Mouse (Mus musculus) kidney, embryonic 14.5 days (tissue): ENCODE data around the gene Wdr18. TPM values are rescaled to one million over a fixed set of nuclear protein-coding genes. Genes with fewer than 3 reads are reported as not detected.

ENCODE experiments used
- ATAC-seq: fragments of 200-750 bp; cut with Nextera tagmentation; 2 replicates; pipeline ENCODE4 v1.8.0; 2017; ENCODE audit warnings: moderate number of reproducible peaks, mild to moderate bottlenecking, moderate TSS enrichment, moderate library complexity; ENCODE audit not compliant: low FRiP score, low TSS enrichment
- H3K27ac ChIP-seq: fragments of 300-500 bp; sonication (generic); 2 replicates; pipeline ENCODE4 v1.5.1; 2014; ENCODE audit warnings: low read depth, mild to moderate bottlenecking, low read length, moderate library complexity, mixed read lengths
- H3K27me3 ChIP-seq: fragments of 300-500 bp; sonication (generic); 2 replicates; pipeline ENCODE4 v1.6.1; 2014; ENCODE audit warnings: mild to moderate bottlenecking, low read length; ENCODE audit not compliant: control insufficient read depth, insufficient read depth
- H3K36me3 ChIP-seq: fragments of 300-500 bp; sonication (generic); 2 replicates; pipeline ENCODE4 v1.6.1; 2014; ENCODE audit warnings: low read length, mixed read lengths; ENCODE audit not compliant: control insufficient read depth, insufficient read depth
- H3K4me1 ChIP-seq: fragments of 300-500 bp; sonication (generic); 2 replicates; pipeline ENCODE4 v1.6.1; 2014; ENCODE audit warnings: low read length, mixed read lengths; ENCODE audit not compliant: control insufficient read depth, insufficient read depth
- H3K4me2 ChIP-seq: fragments of 300-500 bp; sonication (generic); replicated peaks from 2 replicates; pipeline ENCODE4 v1.6.1; 2014; ENCODE audit warnings: low read depth, mild to moderate bottlenecking, low read length
- H3K4me3 ChIP-seq: fragments of 300-500 bp; sonication (generic); 2 replicates; pipeline ENCODE4 v1.5.1; 2014; ENCODE audit warnings: mild to moderate bottlenecking, low read length
- H3K9ac ChIP-seq: fragments of 300-500 bp; sonication (generic); 2 replicates; pipeline ENCODE4 v1.6.1; 2014; ENCODE audit warnings: low read depth, mild to moderate bottlenecking, low read length, moderate library complexity
- H3K9me3 ChIP-seq: fragments of 300-500 bp; sonication (generic); 2 replicates; pipeline ENCODE4 v1.6.1; 2016; ENCODE audit warnings: low read length; ENCODE audit not compliant: control insufficient read depth
- WGBS: fragments of 180-500 bp; shearing (Covaris S2); extraction: QIAGEN DNeasy Blood & Tissue Kit; methylation state at CpG from one replicate; pipeline ENCODE4 v1.1.7; 2014; 5-methylcytosine and 5-hydroxymethylcytosine counted together
- polyA plus RNA-seq: library from polyadenylated mRNA; unstranded; fragments of >200 nt; fragmentation: Nextera tagmentation; extraction: Ambion mirVana; gene quantifications from 2 replicates; pipeline ENCODE4 v1.2.1, GENCODE M21; 2014

The Wdr18 gene
- polyA plus RNA-seq, 1 experiment from 2014 or later: 132 TPM

DNA sequence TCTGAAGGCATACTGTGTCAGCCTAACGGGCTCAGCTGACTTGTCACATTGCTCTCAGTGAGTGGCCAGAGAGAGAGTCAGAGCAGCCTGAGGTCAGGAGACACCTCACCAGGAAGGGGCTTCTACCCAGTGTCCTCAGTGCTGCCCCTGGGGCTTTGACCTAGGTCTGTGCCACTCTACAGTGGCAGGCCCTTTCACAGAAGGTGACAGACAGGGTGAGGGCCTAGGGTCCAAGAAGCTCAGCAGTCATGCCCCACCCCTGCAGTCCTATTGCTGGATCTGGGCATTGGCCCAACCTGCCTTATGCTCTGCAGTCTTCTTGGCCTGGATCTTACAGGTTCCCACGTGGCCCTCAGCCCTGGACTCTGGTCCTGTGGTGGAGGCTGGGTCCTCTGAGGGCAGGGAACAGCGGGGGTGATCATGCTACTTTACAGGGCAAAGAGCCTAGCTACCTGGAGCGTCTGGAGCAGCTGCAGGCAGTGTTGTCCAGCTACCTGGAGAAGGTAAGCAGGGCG, 7.0 kb downstream of the Wdr18 start:
- Histone ChIP-seq H3K27ac (no peak overlapping the region), H3K9me3 (no peaks in the 10 kb centered on the region), H3K27me3 (peaks cover 14% of the 10 kb centered on the region; the same call in 1 of the 2 replicates), H3K4me2 (no peak overlapping the region), H3K9ac (no peak overlapping the region), H3K4me1 (0 out of 2 replicates have a peak, but pooled peaks cover 4% of the 10 kb centered on the region), H3K4me3 (no peak overlapping the region), H3K36me3 (peaks cover 62% of the 10 kb centered on the region)
- ATAC-seq: no peak
- 85% methylated on average over 5 of the region's 5 CpGs for WGBS

DNA sequence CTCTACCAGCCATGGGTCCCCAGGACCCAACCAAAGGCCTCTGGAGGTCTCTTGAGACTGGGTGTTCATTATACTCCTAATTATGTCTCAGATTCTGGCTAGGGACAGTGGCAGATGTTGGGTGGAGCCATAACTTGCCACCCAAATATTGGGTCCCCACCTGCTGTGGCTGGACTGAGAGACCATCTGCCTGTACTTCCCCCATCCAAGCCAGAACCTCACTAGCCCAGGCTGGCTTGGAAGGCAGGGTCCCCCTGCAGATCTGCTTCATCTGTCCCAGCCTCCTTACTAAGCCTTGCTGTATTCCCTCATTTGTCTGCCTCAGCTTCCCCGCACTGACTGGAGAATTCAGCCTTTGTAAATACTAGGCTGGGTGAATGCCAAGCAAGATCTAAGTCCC, 8.2 kb downstream of the Wdr18 start:
- WGBS: 85% methylated on average over 1 of the region's 1 CpGs
- Histone ChIP-seq H3K4me1 (0 out of 2 replicates have a peak, but pooled peaks cover 7% of the 10 kb centered on the region), H3K27ac (no peak overlapping the region), H3K9ac (peak overlapping the region; percentile 18; the same call in 1 of the 2 replicates), H3K4me2 (no peak overlapping the region), H3K36me3 (peaks cover 50% of the 10 kb centered on the region), H3K4me3 (no peak overlapping the region), H3K27me3 (peaks cover 15% of the 10 kb centered on the region; the same call in 1 of the 2 replicates), H3K9me3 (no peaks in the 10 kb centered on the region)
- no peak for ATAC-seq

DNA sequence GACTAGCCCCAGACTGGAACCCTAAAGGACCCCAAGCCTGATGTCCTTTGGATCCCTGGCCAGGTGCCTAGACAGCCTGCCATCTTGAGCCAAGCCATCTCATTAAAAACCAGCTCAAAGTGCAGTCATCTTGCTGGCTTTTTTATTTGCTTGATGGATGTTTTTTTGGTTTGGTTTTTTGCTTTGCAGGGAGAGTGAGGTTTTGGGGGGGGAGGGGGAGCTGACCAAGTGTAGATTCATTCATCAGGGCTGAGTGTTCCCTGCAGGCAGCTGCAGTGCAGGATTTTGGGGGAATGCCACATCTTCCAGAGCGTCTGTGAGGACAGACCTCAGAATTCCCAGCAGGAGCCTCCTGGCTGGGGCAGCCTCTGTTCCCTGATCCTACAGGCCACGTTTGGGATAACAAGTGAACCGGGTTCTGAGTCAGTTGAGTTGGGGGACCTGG, 9.2 kb downstream of the Wdr18 start:
- Histone ChIP-seq H3K36me3 (peaks cover 41% of the 10 kb centered on the region), H3K27me3 (peaks cover 15% of the 10 kb centered on the region; the same call in 1 of the 2 replicates)
- WGBS: 21% methylated on average over 3 of the region's 3 CpGs

DNA sequence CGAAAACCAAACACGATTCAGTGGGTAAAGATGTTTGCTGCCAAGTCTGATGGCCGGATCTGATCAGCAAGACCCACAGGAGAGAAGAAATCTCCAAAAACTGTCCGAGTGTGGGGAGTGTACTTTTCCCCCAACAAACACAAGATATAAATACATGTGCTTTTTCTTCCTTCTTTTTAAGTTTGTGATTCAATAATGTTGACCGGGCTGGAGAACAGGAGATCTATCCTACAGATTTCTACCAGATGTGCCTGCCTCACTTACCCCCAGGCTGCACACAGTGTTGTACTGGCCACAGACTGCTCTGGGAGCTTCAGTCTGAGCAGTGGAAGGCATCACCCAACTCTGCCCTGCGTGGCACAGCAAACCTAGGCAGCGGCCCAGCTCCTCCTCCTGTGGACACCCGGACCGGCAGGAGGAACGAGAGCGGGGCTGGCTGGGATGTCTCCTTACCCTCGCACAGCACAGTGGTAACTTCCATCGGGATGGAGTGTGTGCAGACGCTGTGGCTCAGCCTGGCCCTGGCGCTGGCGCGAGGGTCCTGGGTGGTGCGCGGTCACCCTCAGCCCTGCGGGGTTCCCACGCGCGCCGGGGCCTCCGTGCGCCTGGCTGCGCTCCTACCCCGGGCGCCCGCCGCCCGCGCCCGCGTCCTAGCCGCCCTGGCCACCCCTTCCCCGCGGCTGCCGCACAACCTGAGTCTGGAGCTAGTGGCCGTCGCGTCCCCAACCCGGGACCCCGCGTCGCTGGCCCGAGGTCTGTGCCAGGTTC, 10.6 kb downstream of the Wdr18 start, which contains the start of gene Grin3b:
Grin3b (plus strand) TSS at position 301 of the 768 bp plus-strand sequence.
- peak within 1 kb of the TSS; percentile 93 for H3K4me2 ChIP-seq
- no peak within 1 kb of the TSS for H3K27ac ChIP-seq
- peaks cover 33% of the 10 kb centered on the region for H3K36me3 ChIP-seq
- H3K4me1 ChIP-seq: 0 out of 2 replicates have a peak, but pooled peaks cover 7% of the 10 kb centered on the region
- H3K27me3 ChIP-seq: peaks cover 15% of the 10 kb centered on the region; the same call in 1 of the 2 replicates
- ATAC-seq: peak; percentile 34; the same call in 1 of the 2 replicates
- WGBS: 9% methylated on average over 41 of the region's 47 CpGs
- no peaks in the 10 kb centered on the region for H3K9me3 ChIP-seq
- H3K9ac ChIP-seq: peak within 1 kb of the TSS; percentile 40
- peak within 1 kb of the TSS; percentile 48 for H3K4me3 ChIP-seq

More for the DNA sequence above, 9.2 kb downstream of the Wdr18 start:
- H3K9me3 ChIP-seq: no peaks in the 10 kb centered on the region
- H3K9ac ChIP-seq: no peak overlapping the region
- H3K4me1 ChIP-seq: 0 out of 2 replicates have a peak, but pooled peaks cover 7% of the 10 kb centered on the region
- H3K27ac ChIP-seq: no peak overlapping the region
- H3K4me3 ChIP-seq: no peak overlapping the region
- no peak for ATAC-seq
- H3K4me2 ChIP-seq: no peak overlapping the region

DNA sequence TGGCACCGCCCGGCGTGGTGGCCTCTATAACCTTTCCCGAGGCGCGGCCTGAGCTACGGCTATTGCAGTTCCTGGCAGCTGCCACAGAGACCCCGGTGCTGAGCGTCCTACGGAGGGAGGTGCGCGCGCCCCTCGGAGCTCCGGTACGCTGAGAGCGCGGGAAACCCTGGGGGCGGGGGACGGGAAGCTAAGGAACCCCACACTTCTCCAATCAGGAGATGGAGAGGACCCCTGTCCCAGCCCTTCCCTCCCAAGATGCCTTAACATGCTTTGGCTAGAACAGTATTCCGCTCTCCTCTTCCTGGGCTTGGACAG, 11.2 kb downstream of the Wdr18 start:
- H3K4me2 ChIP-seq: peak overlapping the region; percentile 93
- H3K36me3 ChIP-seq: peaks cover 33% of the 10 kb centered on the region
- no peak for ATAC-seq
- peak overlapping the region; percentile 48 for H3K4me3 ChIP-seq
- WGBS: 4% methylated on average over 21 of the region's 21 CpGs
- 0 out of 2 replicates have a peak, but pooled peaks cover 7% of the 10 kb centered on the region for H3K4me1 ChIP-seq
- no peaks in the 10 kb centered on the region for H3K9me3 ChIP-seq
- H3K27me3 ChIP-seq: peaks cover 15% of the 10 kb centered on the region; the same call in 1 of the 2 replicates
- no peak overlapping the region for H3K27ac ChIP-seq
- H3K9ac ChIP-seq: peak overlapping the region; percentile 40

DNA sequence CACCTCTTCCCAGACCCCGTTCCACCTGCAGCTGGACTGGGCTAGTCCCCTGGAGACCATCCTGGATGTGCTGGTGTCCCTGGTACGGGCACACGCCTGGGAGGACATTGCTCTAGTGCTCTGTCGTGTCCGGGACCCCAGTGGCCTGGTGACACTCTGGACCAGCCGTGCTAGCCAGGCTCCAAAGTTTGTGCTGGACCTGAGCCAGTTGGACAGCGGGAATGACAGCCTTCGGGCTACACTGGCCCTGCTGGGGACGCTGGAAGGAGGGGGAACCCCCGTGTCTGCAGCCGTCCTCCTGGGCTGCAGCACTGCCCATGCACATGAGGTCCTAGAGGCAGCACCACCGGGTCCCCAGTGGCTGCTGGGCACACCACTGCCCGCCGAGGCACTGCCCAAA, 12.9 kb downstream of the Wdr18 start:
- 0 out of 2 replicates have a peak, but pooled peaks cover 5% of the 10 kb centered on the region for H3K9me3 ChIP-seq
- peaks cover 15% of the 10 kb centered on the region; the same call in 1 of the 2 replicates for H3K27me3 ChIP-seq
- 0 out of 2 replicates have a peak, but pooled peaks cover 7% of the 10 kb centered on the region for H3K4me1 ChIP-seq
- no peak for ATAC-seq
- H3K36me3 ChIP-seq: peaks cover 33% of the 10 kb centered on the region
- H3K9ac ChIP-seq: 0 out of 2 replicates have a peak overlapping the region, but pooled peaks have one; percentile 34
- no peak overlapping the region for H3K4me2 ChIP-seq
- H3K4me3 ChIP-seq: no peak overlapping the region
- H3K27ac ChIP-seq: no peak overlapping the region
- WGBS: 62% methylated on average over 14 of the region's 14 CpGs

DNA sequence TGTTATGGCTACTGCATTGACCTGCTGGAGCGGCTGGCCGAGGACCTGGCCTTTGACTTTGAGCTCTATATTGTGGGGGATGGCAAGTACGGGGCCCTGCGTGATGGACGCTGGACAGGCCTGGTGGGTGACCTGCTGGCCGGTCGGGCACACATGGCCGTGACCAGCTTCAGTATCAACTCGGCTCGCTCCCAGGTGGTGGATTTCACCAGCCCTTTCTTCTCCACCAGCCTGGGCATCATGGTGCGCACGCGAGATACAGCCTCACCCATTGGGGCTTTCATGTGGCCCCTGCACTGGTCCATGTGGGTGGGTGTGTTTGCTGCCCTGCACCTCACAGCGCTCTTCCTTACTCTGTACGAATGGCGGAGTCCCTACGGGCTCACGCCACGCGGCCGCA, 14.1 kb downstream of the Wdr18 start:
- Histone ChIP-seq H3K4me2 (no peak overlapping the region), H3K27ac (no peak overlapping the region), H3K9ac (no peak overlapping the region), H3K9me3 (0 out of 2 replicates have a peak, but pooled peaks cover 5% of the 10 kb centered on the region), H3K27me3 (peaks cover 15% of the 10 kb centered on the region; the same call in 1 of the 2 replicates), H3K4me1 (0 out of 2 replicates have a peak, but pooled peaks cover 7% of the 10 kb centered on the region), H3K36me3 (peaks cover 41% of the 10 kb centered on the region), H3K4me3 (no peak overlapping the region)
- WGBS: 91% methylated on average over 21 of the region's 21 CpGs
- ATAC-seq: no peak

DNA sequence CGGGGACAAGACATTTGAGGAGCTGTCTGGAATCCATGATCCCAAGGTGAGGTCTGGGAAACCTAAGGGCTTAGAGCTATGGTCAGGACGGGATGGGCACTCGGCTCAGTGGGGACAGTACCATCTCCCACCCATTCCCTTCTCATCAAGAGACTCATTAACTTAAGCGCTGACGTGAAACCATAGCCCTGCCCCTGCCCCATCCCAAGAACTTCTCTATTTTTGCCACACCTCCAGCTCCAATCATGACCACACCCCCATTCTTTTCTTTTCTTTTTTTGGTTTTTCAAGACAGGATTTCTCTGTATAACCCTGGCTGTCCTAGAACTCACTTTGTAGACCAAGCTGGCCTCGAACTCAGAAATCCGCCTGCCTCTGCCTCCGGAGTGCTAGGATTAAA, 14.7 kb downstream of the Wdr18 start:
- no peak for ATAC-seq
- peaks cover 15% of the 10 kb centered on the region; the same call in 1 of the 2 replicates for H3K27me3 ChIP-seq
- H3K27ac ChIP-seq: no peak overlapping the region
- H3K9me3 ChIP-seq: 0 out of 2 replicates have a peak, but pooled peaks cover 5% of the 10 kb centered on the region
- no peak overlapping the region for H3K4me2 ChIP-seq
- H3K36me3 ChIP-seq: peaks cover 46% of the 10 kb centered on the region
- 86% methylated on average over 8 of the region's 8 CpGs for WGBS
- H3K4me3 ChIP-seq: no peak overlapping the region
- no peak overlapping the region for H3K9ac ChIP-seq
- H3K4me1 ChIP-seq: 0 out of 2 replicates have a peak, but pooled peaks cover 7% of the 10 kb centered on the region
